In the genomic region with DNA sequence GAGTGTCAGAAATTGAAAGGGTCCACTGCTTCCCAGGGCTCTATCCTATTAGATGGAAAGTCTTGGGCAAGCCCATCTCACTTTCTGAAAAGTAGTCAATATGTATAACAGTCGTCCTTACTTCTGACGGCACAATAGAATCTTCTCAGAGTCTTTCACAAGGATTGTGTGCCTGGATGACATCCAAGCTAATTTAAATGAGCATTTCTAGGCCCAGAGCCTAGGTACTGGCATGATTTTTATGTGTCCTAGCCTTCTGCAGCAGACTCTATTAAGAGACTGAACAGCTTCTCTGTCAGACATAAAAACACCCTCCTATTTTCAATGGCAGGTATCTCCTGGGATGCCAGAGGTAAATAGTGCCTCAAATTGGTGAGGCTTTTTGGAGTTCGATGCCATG, we compare ENCODE assay signal across 30 mouse cellular contexts.
A peak's percentile ranks its signal among the peaks of the same experiment; 100 is the strongest.
DNase-seq lines count a peak whose midpoint lies in the region; ATAC-seq and TF ChIP-seq lines count a peak whose summit lies in the region.
"Had no signal": no experiment of that assay in that cellular context is flagged by ENCODE, and none has a peak within 500 bp of the region (broad histone marks: within the 10 kb centered on the region; RNA-seq: fewer than 3 reads in every experiment).

No protein-coding gene starts in this region.

- no peaks in the 10 kb centered on the region for H3K27me3 ChIP-seq in forebrain, embryonic 16.5 days (replicated peaks; ENCODE audit: control insufficient read depth, insufficient read depth, low read length)
- H3K27me3 ChIP-seq in forebrain, embryonic 13.5 days = no peaks in the 10 kb centered on the region
- no peaks in the 10 kb centered on the region for H3K27me3 ChIP-seq in hindbrain, postnatal 0 days (ENCODE audit: insufficient read depth, low read length)
- H3K27me3 ChIP-seq in hindbrain, embryonic 10.5 days (ENCODE audit: insufficient read depth, poor library complexity, severe bottlenecking) = no peaks in the 10 kb centered on the region
- H3K27me3 ChIP-seq in midbrain, postnatal 0 days (ENCODE audit: insufficient read depth, low read length) = no peaks in the 10 kb centered on the region
- no peaks in the 10 kb centered on the region for H3K27me3 ChIP-seq in midbrain, embryonic 15.5 days (replicated peaks)
- H3K27me3 ChIP-seq: CH12.LX; embryonic facial prominence, embryonic 12.5 days; embryonic facial prominence, embryonic 15.5 days; forebrain, embryonic 15.5 days; heart, embryonic 13.5 days; hindbrain, embryonic 12.5 days; hindbrain, embryonic 15.5 days; intestine, embryonic 15.5 days had no signal

- H3K4me1 ChIP-seq in forebrain, embryonic 16.5 days (replicated peaks; ENCODE audit: control insufficient read depth, insufficient read depth, low read length) = no peaks in the 10 kb centered on the region; the same call in 1 of the 2 replicates
- H3K4me1 ChIP-seq in forebrain, embryonic 13.5 days = no peaks in the 10 kb centered on the region
- no peaks in the 10 kb centered on the region for H3K4me1 ChIP-seq in hindbrain, postnatal 0 days (ENCODE audit: insufficient read depth, low read length)
- H3K4me1 ChIP-seq in hindbrain, embryonic 10.5 days (replicated peaks) = no peaks in the 10 kb centered on the region
- H3K4me1 ChIP-seq in midbrain, postnatal 0 days (ENCODE audit: insufficient read depth, low read length) = no peaks in the 10 kb centered on the region
- H3K4me1 ChIP-seq in midbrain, embryonic 15.5 days = peaks cover 4% of the 10 kb centered on the region; the same call in 1 of the 2 replicates
- H3K4me1 ChIP-seq: embryonic facial prominence, embryonic 12.5 days; embryonic facial prominence, embryonic 15.5 days; heart, embryonic 10.5 days; heart, embryonic 13.5 days; hindbrain, embryonic 12.5 days; hindbrain, embryonic 15.5 days; intestine, embryonic 15.5 days had no signal

- no peak overlapping the region for H3K4me2 ChIP-seq in forebrain, embryonic 16.5 days (ENCODE audit: low read length)
- no peak overlapping the region for H3K4me2 ChIP-seq in forebrain, embryonic 13.5 days
- H3K4me2 ChIP-seq in hindbrain, postnatal 0 days (ENCODE audit: low read depth, low read length) = no peak overlapping the region
- no peak overlapping the region for H3K4me2 ChIP-seq in midbrain, postnatal 0 days (ENCODE audit: low read depth, low read length, poor library complexity, severe bottlenecking)
- H3K4me2 ChIP-seq in midbrain, embryonic 15.5 days = no peak overlapping the region
- H3K4me2 ChIP-seq: embryonic facial prominence, embryonic 12.5 days; embryonic facial prominence, embryonic 15.5 days; forebrain, embryonic 15.5 days; heart, embryonic 13.5 days; hindbrain, embryonic 12.5 days; hindbrain, embryonic 15.5 days; intestine, embryonic 15.5 days had no signal

- H3K36me3 ChIP-seq in forebrain, embryonic 16.5 days (ENCODE audit: control insufficient read depth, insufficient read depth) = no peaks in the 10 kb centered on the region
- no peaks in the 10 kb centered on the region for H3K36me3 ChIP-seq in forebrain, embryonic 13.5 days (ENCODE audit: poor library complexity, severe bottlenecking)
- no peaks in the 10 kb centered on the region for H3K36me3 ChIP-seq in hindbrain, postnatal 0 days (ENCODE audit: insufficient read depth, low read length)
- no peaks in the 10 kb centered on the region for H3K36me3 ChIP-seq in hindbrain, embryonic 10.5 days
- H3K36me3 ChIP-seq in midbrain, postnatal 0 days (ENCODE audit: insufficient read depth, low read length) = no peaks in the 10 kb centered on the region
- H3K36me3 ChIP-seq in midbrain, embryonic 15.5 days (replicated peaks) = no peaks in the 10 kb centered on the region
- H3K36me3 ChIP-seq: embryonic facial prominence, embryonic 12.5 days; embryonic facial prominence, embryonic 15.5 days; forebrain, embryonic 15.5 days; G1E; heart, embryonic 10.5 days; heart, embryonic 13.5 days; hindbrain, embryonic 12.5 days; hindbrain, embryonic 15.5 days; intestine, embryonic 15.5 days had no signal

- H3K4me3 ChIP-seq in forebrain, embryonic 16.5 days (replicated peaks; ENCODE audit: low read length) = no peak overlapping the region
- H3K4me3 ChIP-seq in forebrain, embryonic 13.5 days = no peak overlapping the region
- H3K4me3 ChIP-seq in hindbrain, postnatal 0 days (ENCODE audit: low read length) = no peak overlapping the region
- H3K4me3 ChIP-seq in hindbrain, embryonic 10.5 days = no peak overlapping the region
- H3K4me3 ChIP-seq in midbrain, postnatal 0 days (ENCODE audit: low read depth, low read length) = no peak overlapping the region
- H3K4me3 ChIP-seq in midbrain, embryonic 15.5 days = no peak overlapping the region
- H3K4me3 ChIP-seq: embryonic facial prominence, embryonic 12.5 days; embryonic facial prominence, embryonic 15.5 days; forebrain, embryonic 15.5 days; heart, adult 2 months; heart, embryonic 10.5 days; heart, embryonic 13.5 days; hindbrain, embryonic 12.5 days; hindbrain, embryonic 15.5 days; intestine, embryonic 15.5 days had no signal

- no peak overlapping the region for H3K9ac ChIP-seq in forebrain, embryonic 16.5 days (replicated peaks; ENCODE audit: low read depth, low read length)
- no peak overlapping the region for H3K9ac ChIP-seq in forebrain, embryonic 13.5 days
- H3K9ac ChIP-seq in hindbrain, postnatal 0 days (replicated peaks; ENCODE audit: low read length) = no peak overlapping the region
- no peak overlapping the region for H3K9ac ChIP-seq in midbrain, postnatal 0 days (replicated peaks; ENCODE audit: low read length, poor library complexity, severe bottlenecking)
- no peak overlapping the region for H3K9ac ChIP-seq in midbrain, embryonic 15.5 days
- H3K9ac ChIP-seq: embryonic facial prominence, embryonic 12.5 days; embryonic facial prominence, embryonic 15.5 days; forebrain, embryonic 15.5 days; heart, embryonic 13.5 days; hindbrain, embryonic 12.5 days; hindbrain, embryonic 15.5 days; intestine, embryonic 15.5 days had no signal

- 39% methylated on average over 3 of the region's 3 CpGs for WGBS in forebrain, embryonic 16.5 days
- WGBS in forebrain, embryonic 13.5 days = 70% methylated on average over 3 of the region's 3 CpGs
- WGBS in hindbrain, postnatal 0 days = 44% methylated on average over 3 of the region's 3 CpGs
- 86% methylated on average over 3 of the region's 3 CpGs for WGBS in hindbrain, embryonic 10.5 days
- 55% methylated on average over 3 of the region's 3 CpGs for WGBS in midbrain, postnatal 0 days
- WGBS in midbrain, embryonic 15.5 days = 61% methylated on average over 3 of the region's 3 CpGs

- TF ChIP-seq CTCF in hindbrain, postnatal 0 days (IDR thresholded peaks at IDR 0.05; ENCODE audit: low read depth) = no peak
- no peak for TF ChIP-seq CTCF in midbrain, postnatal 0 days (IDR thresholded peaks at IDR 0.05)

- peak; percentile 6 for DNase-seq in hindbrain, postnatal 0 days (ENCODE audit: low spot score)
- DNase-seq in hindbrain, embryonic 10.5 days (ENCODE audit: low spot score) = no peak
- DNase-seq in midbrain, postnatal 0 days (ENCODE audit: low spot score) = peak; percentile 2
- DNase-seq: adrenal gland, postnatal 10 days; adrenal gland, postnatal 36 days; B cell, adult 2 months; cerebellum, adult 11 months; cerebellum, adult 2 months; cerebellum, adult 9-11 months; cerebellum, postnatal 25 days; gastrocnemius, postnatal 10 days; gastrocnemius, postnatal 36 days; heart, adult 2 months; heart, postnatal 14 days; heart, postnatal 4 days; kidney, adult 11 months had no signal

- no peaks in the 10 kb centered on the region for H3K9me3 ChIP-seq in forebrain, embryonic 16.5 days (ENCODE audit: control insufficient read depth, low read length)
- no peaks in the 10 kb centered on the region for H3K9me3 ChIP-seq in forebrain, embryonic 13.5 days (replicated peaks)
- H3K9me3 ChIP-seq in hindbrain, postnatal 0 days (ENCODE audit: low read length) = no peaks in the 10 kb centered on the region
- H3K9me3 ChIP-seq in hindbrain, embryonic 10.5 days = no peaks in the 10 kb centered on the region
- H3K9me3 ChIP-seq in midbrain, postnatal 0 days (ENCODE audit: low read length) = no peaks in the 10 kb centered on the region
- no peaks in the 10 kb centered on the region for H3K9me3 ChIP-seq in midbrain, embryonic 15.5 days
- H3K9me3 ChIP-seq: embryonic facial prominence, embryonic 12.5 days; embryonic facial prominence, embryonic 15.5 days; forebrain, embryonic 15.5 days; heart, embryonic 10.5 days; heart, embryonic 13.5 days; hindbrain, embryonic 12.5 days; hindbrain, embryonic 15.5 days; intestine, embryonic 15.5 days had no signal

- no peak overlapping the region for H3K27ac ChIP-seq in forebrain, embryonic 16.5 days (ENCODE audit: low read length)
- no peak overlapping the region for H3K27ac ChIP-seq in forebrain, embryonic 13.5 days
- no peak overlapping the region for H3K27ac ChIP-seq in hindbrain, postnatal 0 days
- H3K27ac ChIP-seq in hindbrain, embryonic 10.5 days = no peak overlapping the region
- no peak overlapping the region for H3K27ac ChIP-seq in midbrain, postnatal 0 days (ENCODE audit: low read depth, low read length)
- no peak overlapping the region for H3K27ac ChIP-seq in midbrain, embryonic 15.5 days
- H3K27ac ChIP-seq: embryonic facial prominence, embryonic 12.5 days; embryonic facial prominence, embryonic 15.5 days; forebrain, embryonic 15.5 days; heart, adult 2 months; heart, embryonic 10.5 days; heart, embryonic 13.5 days; hindbrain, embryonic 12.5 days; hindbrain, embryonic 15.5 days; intestine, embryonic 15.5 days had no signal

- ATAC-seq in forebrain, embryonic 16.5 days = 0 out of 2 replicates have a peak, but pooled peaks have one; percentile 45
- ATAC-seq in forebrain, embryonic 13.5 days = no peak
- no peak for ATAC-seq in hindbrain, postnatal 0 days
- no peak for ATAC-seq in midbrain, postnatal 0 days (ENCODE audit: low FRiP score)
- ATAC-seq in midbrain, embryonic 15.5 days (replicated peaks) = no peak
- ATAC-seq: forebrain, embryonic 15.5 days; intestine, embryonic 15.5 days; Patski had no signal
